Mouse (Mus musculus): ENCODE results near the gene Rrn3. TPM values are rescaled to one million over a fixed set of nuclear protein-coding genes. Genes with fewer than 3 reads are reported as not detected.
"Not testable (repeated sequence)": the region's sequence is repeated elsewhere in the genome, so short reads cannot be mapped to it uniquely, and the experiment has no call there.

The Rrn3 gene
- polyA plus RNA-seq, 1 experiment from 2014 or later: 88.3 TPM

DNA sequence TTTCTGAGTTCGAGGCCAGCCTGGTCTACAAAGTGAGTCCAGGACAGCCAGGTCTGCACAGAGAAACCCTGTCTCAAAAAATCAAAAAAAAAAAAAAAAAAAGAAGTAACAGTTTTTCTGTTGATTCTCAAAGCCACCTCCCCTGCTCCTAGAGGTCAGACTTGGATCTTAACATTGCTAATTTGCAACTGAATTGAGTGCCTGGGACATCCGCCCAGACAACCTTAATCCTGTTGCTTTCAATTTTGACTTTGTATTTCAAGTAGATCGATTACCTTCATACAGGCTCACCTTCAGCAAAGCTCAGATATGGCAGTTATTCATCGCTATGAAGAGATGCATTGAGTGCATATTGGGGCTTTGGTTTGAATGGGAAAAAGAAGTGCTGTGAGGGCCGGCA lies 31.2 kb upstream of the Rrn3 start:
- ATAC-seq: no peak
- Histone ChIP-seq H3K4me2 (ENCODE audit: low read length) (no peak overlapping the region), H3K27me3 (ENCODE audit: control insufficient read depth, insufficient read depth, low read depth, low read length) (no peaks in the 10 kb centered on the region), H3K36me3 (ENCODE audit: control insufficient read depth, insufficient read depth, low read length) (no peaks in the 10 kb centered on the region), H3K4me1 (ENCODE audit: control insufficient read depth, insufficient read depth, low read length) (no peaks in the 10 kb centered on the region), H3K9me3 (replicated peaks; ENCODE audit: control insufficient read depth, low read length, poor library complexity, severe bottlenecking) (no peaks in the 10 kb centered on the region), H3K27ac (ENCODE audit: low read length) (no peak overlapping the region), H3K4me3 (ENCODE audit: low read depth, low read length) (no peak overlapping the region), H3K9ac (ENCODE audit: low read depth, low read length) (no peak overlapping the region)
- 44% methylated on average over 5 of the region's 5 CpGs for WGBS

DNA sequence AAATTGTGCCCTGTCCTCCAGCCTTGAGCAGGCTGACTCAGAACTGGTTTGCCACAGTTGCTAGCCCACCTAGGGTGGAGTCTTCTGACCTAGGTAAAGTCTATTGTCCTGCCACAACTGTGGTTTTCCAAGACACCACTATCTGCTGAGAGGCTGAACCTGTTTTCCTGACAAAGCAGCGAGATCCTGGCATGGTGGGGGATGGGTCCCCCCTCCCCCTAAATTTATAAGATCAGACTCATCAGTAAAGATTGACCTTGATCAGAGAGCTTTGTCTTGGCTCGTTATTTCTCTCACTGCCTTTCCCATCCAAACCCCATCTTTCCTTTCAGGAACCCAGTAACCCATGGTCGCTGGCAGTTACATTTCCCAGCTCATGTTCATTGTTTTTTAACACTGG lies 30.5 kb upstream of the Rrn3 start:
- H3K4me3 ChIP-seq (ENCODE audit: low read depth, low read length): no peak overlapping the region
- WGBS: 64% methylated on average over 3 of the region's 3 CpGs
- no peak overlapping the region for H3K4me2 ChIP-seq (ENCODE audit: low read length)

DNA sequence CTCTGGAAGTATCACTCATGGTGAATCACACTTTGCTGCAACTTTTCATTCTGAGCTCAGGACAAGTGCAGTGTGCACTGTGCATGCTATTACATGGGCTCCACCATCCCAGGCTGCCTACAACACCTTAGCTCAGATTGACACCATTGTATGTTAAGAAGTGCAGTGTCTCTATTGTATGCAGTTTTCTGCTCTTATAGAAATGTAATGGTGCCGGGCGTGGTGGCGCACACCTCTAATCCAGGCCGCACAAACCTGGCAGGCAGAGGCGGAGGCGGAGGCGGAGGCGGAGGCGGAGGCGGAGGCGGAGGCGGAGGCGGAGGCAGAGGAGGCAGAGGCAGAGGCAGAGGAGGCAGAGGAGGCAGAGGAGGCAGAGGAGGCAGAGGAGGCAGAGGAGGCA lies 29.9 kb upstream of the Rrn3 start:
- H3K27me3 ChIP-seq (ENCODE audit: control insufficient read depth, insufficient read depth, low read depth, low read length): no peaks in the 10 kb centered on the region
- no peak overlapping the region for H3K4me2 ChIP-seq (ENCODE audit: low read length)
- H3K9me3 ChIP-seq (replicated peaks; ENCODE audit: control insufficient read depth, low read length, poor library complexity, severe bottlenecking): no peaks in the 10 kb centered on the region
- no peaks in the 10 kb centered on the region for H3K36me3 ChIP-seq (ENCODE audit: control insufficient read depth, insufficient read depth, low read length)
- 0 out of 2 replicates have a peak, but pooled peaks cover 2% of the 10 kb centered on the region for H3K4me1 ChIP-seq (ENCODE audit: control insufficient read depth, insufficient read depth, low read length)
- no peak overlapping the region for H3K27ac ChIP-seq (ENCODE audit: low read length)
- H3K9ac ChIP-seq (ENCODE audit: low read depth, low read length): no peak overlapping the region
- H3K4me3 ChIP-seq (ENCODE audit: low read depth, low read length): no peak overlapping the region
- 96% methylated on average over 13 of the region's 13 CpGs for WGBS
- ATAC-seq: no peak

More for the DNA sequence above, 30.5 kb upstream of the Rrn3 start:
- no peak for ATAC-seq
- H3K9me3 ChIP-seq (replicated peaks; ENCODE audit: control insufficient read depth, low read length, poor library complexity, severe bottlenecking): no peaks in the 10 kb centered on the region
- H3K27ac ChIP-seq (ENCODE audit: low read length): no peak overlapping the region
- no peak overlapping the region for H3K9ac ChIP-seq (ENCODE audit: low read depth, low read length)
- H3K36me3 ChIP-seq (ENCODE audit: control insufficient read depth, insufficient read depth, low read length): no peaks in the 10 kb centered on the region
- H3K27me3 ChIP-seq (ENCODE audit: control insufficient read depth, insufficient read depth, low read depth, low read length): no peaks in the 10 kb centered on the region
- no peaks in the 10 kb centered on the region for H3K4me1 ChIP-seq (ENCODE audit: control insufficient read depth, insufficient read depth, low read length)

DNA sequence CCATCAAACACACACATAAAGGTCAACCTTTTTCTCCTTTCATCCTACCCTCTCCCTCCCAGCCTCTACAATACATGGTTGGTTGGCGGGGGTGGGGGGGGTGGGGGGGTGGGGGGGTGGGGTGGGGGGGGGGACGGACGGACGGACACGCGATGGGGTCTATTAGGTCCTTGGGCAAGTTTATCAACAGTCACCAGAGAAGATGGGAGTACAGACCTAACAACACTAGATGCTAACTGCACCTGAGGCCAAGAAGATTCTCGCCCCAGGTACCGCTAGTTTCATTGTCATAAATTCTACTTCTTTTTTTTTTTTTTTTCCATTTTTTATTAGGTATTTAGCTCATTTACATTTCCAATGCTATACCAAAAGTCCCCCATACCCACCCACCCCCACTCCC lies 26.5 kb upstream of the Rrn3 start:
- Histone ChIP-seq H3K9me3 (replicated peaks; ENCODE audit: control insufficient read depth, low read length, poor library complexity, severe bottlenecking) (no peaks in the 10 kb centered on the region), H3K27ac (ENCODE audit: low read length) (no peak overlapping the region), H3K4me2 (ENCODE audit: low read length) (peak overlapping the region; percentile 90), H3K27me3 (ENCODE audit: control insufficient read depth, insufficient read depth, low read depth, low read length) (no peaks in the 10 kb centered on the region), H3K4me3 (ENCODE audit: low read depth, low read length) (peak overlapping the region; percentile 70), H3K36me3 (ENCODE audit: control insufficient read depth, insufficient read depth, low read length) (no peaks in the 10 kb centered on the region), H3K9ac (ENCODE audit: low read depth, low read length) (no peak overlapping the region; the same call in 1 of the 2 replicates), H3K4me1 (ENCODE audit: control insufficient read depth, insufficient read depth, low read length) (peaks cover 17% of the 10 kb centered on the region)
- ATAC-seq: peak; percentile 46; the same call in 1 of the 2 replicates
- WGBS: 74% methylated on average over 8 of the region's 8 CpGs

DNA sequence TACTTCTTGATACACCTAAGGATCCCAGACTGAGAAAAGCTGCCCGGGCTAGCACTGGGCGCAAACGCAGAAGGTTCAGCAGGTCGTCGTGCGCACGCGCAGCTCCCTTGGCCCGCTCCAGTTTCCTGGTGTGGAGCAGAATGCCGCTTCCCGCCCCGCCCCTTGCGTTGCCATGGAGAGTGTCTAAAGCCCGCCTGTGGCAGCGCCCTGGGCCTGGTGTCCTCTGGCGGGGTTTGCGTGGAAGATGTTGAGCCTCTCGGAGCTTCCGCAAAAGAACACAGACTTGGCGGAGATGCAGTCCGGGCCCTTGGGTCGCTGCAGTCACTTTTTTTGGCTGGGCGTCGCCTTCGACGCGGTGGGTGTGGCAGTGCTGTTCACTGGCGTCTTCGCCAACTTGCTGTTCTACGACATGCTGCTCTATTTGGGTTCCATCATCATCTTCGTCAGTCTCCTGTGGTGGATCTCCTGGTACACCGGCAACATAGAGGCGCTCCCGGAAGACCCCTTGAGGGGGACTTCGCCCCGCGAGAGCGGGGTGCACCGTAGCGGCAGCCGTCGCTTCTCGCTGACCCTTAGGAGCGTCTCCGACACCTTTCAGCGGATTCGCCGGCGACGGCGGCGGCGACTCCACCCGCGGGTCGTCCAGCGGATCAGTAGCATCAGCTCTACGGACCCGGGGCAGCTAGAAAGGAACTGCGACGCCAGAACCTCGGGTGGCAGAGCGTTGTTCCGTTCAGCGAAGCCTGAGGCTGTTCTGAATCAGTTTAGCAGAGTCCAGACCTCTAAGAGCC lies 25.9 kb upstream of the Rrn3 start:
- Histone ChIP-seq H3K27me3 (ENCODE audit: control insufficient read depth, insufficient read depth, low read depth, low read length) (no peaks in the 10 kb centered on the region), H3K9ac (ENCODE audit: low read depth, low read length) (peak overlapping the region; percentile 76), H3K9me3 (replicated peaks; ENCODE audit: control insufficient read depth, low read length, poor library complexity, severe bottlenecking) (no peaks in the 10 kb centered on the region), H3K4me1 (ENCODE audit: control insufficient read depth, insufficient read depth, low read length) (peaks cover 17% of the 10 kb centered on the region), H3K4me3 (ENCODE audit: low read depth, low read length) (peak overlapping the region; percentile 70), H3K36me3 (ENCODE audit: control insufficient read depth, insufficient read depth, low read length) (no peaks in the 10 kb centered on the region), H3K4me2 (ENCODE audit: low read length) (peak overlapping the region; percentile 90), H3K27ac (ENCODE audit: low read length) (peak overlapping the region; percentile 63)
- ATAC-seq: peak; percentile 98
- under 1% methylated on average over 65 of the region's 65 CpGs for WGBS

DNA sequence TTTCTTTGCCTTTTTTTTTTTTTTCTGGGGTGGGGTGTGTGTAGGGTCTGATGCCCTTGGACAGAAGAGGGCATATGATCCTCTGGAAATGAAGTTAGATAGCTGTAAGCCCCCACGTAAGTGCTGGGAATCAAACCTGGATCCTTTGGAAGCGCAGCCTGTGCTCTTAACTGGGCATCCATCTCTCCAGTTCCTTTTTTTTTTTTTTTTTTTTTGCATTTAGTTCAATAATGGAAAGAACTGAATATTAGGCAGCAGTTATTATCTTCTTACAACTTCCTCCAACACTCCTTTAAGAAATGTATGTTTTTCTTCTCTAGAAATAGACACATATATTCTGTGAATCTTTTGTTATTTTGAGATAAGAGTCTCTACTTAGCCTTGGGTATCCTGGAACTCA lies 22.7 kb upstream of the Rrn3 start:
- H3K4me1 ChIP-seq (ENCODE audit: control insufficient read depth, insufficient read depth, low read length): peaks cover 17% of the 10 kb centered on the region
- H3K4me3 ChIP-seq (ENCODE audit: low read depth, low read length): no peak overlapping the region
- ATAC-seq: no peak
- H3K36me3 ChIP-seq (ENCODE audit: control insufficient read depth, insufficient read depth, low read length): no peaks in the 10 kb centered on the region
- no peaks in the 10 kb centered on the region for H3K27me3 ChIP-seq (ENCODE audit: control insufficient read depth, insufficient read depth, low read depth, low read length)
- no peak overlapping the region for H3K9ac ChIP-seq (ENCODE audit: low read depth, low read length)
- H3K9me3 ChIP-seq (replicated peaks; ENCODE audit: control insufficient read depth, low read length, poor library complexity, severe bottlenecking): no peaks in the 10 kb centered on the region
- no peak overlapping the region for H3K27ac ChIP-seq (ENCODE audit: low read length)
- WGBS: 100% methylated on average over 2 of the region's 2 CpGs
- no peak overlapping the region for H3K4me2 ChIP-seq (ENCODE audit: low read length)

DNA sequence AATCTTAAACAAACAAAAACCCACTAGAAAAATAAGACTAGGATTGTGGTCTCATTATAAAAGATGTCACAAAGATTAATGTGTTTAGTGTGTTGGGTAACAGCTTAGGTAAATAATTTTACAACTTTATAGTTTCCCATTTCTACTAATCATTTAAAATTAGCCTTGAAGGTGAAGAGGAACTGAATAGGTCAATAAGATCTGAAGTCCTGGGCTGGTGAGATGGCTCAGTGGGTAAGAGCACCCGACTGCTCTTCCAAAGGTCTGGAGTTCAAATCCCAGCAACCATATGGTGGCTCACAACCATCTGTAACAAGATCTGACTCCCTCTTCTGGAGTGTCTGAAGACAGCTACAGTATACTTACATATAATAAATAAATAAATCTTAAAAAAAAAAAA lies 17.7 kb upstream of the Rrn3 start:
- H3K9ac ChIP-seq (ENCODE audit: low read depth, low read length); H3K4me1 ChIP-seq (ENCODE audit: control insufficient read depth, insufficient read depth, low read length); ATAC-seq; H3K4me3 ChIP-seq (ENCODE audit: low read depth, low read length); H3K36me3 ChIP-seq (ENCODE audit: control insufficient read depth, insufficient read depth, low read length); H3K27ac ChIP-seq (ENCODE audit: low read length); H3K9me3 ChIP-seq (replicated peaks; ENCODE audit: control insufficient read depth, low read length, poor library complexity, severe bottlenecking); H3K4me2 ChIP-seq (ENCODE audit: low read length); H3K27me3 ChIP-seq (ENCODE audit: control insufficient read depth, insufficient read depth, low read depth, low read length): not testable (repeated sequence)
- WGBS: 95% methylated on average over 1 of the region's 1 CpGs

DNA sequence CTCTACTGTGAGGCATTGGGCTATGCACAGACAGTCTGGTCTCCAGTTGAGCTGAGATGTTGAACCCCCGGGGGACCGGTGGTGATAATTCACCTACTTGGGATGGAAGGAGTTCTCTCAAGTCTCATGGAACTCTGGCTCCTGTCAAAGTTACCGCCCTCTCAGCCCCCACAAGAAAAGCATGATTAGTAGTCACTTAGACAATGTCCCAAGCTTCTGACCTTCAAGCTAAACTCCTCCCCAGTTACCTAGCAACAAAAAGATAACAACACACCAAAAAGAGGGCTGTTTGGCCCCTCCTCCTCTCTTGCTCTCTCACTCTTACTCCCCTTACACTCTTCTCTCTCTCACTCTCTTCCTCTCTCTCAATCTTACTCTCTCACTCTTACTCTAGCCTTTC lies 16.0 kb upstream of the Rrn3 start:
- ATAC-seq: no peak
- no peak overlapping the region for H3K27ac ChIP-seq (ENCODE audit: low read length)
- H3K4me3 ChIP-seq (ENCODE audit: low read depth, low read length): no peak overlapping the region
- H3K4me2 ChIP-seq (ENCODE audit: low read length): no peak overlapping the region
- no peak overlapping the region for H3K9ac ChIP-seq (ENCODE audit: low read depth, low read length)
- no peaks in the 10 kb centered on the region for H3K9me3 ChIP-seq (replicated peaks; ENCODE audit: control insufficient read depth, low read length, poor library complexity, severe bottlenecking)
- no peaks in the 10 kb centered on the region for H3K36me3 ChIP-seq (ENCODE audit: control insufficient read depth, insufficient read depth, low read length)
- H3K4me1 ChIP-seq (ENCODE audit: control insufficient read depth, insufficient read depth, low read length): no peaks in the 10 kb centered on the region
- 82% methylated on average over 3 of the region's 3 CpGs for WGBS
- no peaks in the 10 kb centered on the region for H3K27me3 ChIP-seq (ENCODE audit: control insufficient read depth, insufficient read depth, low read depth, low read length)

DNA sequence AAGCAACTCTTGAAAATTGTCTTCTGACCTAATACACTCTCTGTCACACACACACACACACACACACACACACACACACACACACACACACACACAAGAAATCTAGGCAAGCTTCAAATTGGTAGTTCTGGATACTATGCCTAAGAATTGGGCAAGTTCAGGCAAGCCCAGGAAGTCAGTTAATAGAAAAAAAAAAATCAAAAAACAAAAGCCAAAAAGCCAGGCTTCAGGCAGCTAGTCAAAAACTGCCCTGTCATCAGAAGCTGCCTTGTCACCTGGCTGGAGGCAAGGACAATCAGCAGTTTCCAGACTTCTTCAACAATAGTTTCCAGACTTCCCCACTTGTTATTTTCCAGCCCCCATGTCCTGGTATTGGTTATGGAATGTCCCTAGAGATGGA lies 14.1 kb upstream of the Rrn3 start:
- H3K27ac ChIP-seq (ENCODE audit: low read length): no peak overlapping the region
- no peak overlapping the region for H3K4me3 ChIP-seq (ENCODE audit: low read depth, low read length)
- ATAC-seq: no peak

More for the DNA sequence above, 14.1 kb upstream of the Rrn3 start:
- Histone ChIP-seq H3K36me3 (ENCODE audit: control insufficient read depth, insufficient read depth, low read length) (no peaks in the 10 kb centered on the region), H3K9me3 (replicated peaks; ENCODE audit: control insufficient read depth, low read length, poor library complexity, severe bottlenecking) (peaks cover 3% of the 10 kb centered on the region; the same call in 1 of the 2 replicates), H3K4me2 (ENCODE audit: low read length) (no peak overlapping the region), H3K27me3 (ENCODE audit: control insufficient read depth, insufficient read depth, low read depth, low read length) (no peaks in the 10 kb centered on the region), H3K9ac (ENCODE audit: low read depth, low read length) (no peak overlapping the region), H3K4me1 (ENCODE audit: control insufficient read depth, insufficient read depth, low read length) (no peaks in the 10 kb centered on the region)
